ENCODE assay signal across 19 mouse cellular contexts in genomic region chr12:73394571-73394970, GRCm38 (mm10).
DNase-seq lines count a peak whose midpoint lies in the region; ATAC-seq and TF ChIP-seq lines count a peak whose summit lies in the region.
"Had no signal": no experiment of that assay in that cellular context is flagged by ENCODE, and none has a peak within 500 bp of the region (broad histone marks: within the 10 kb centered on the region; RNA-seq: fewer than 3 reads in every experiment).

No protein-coding gene starts in this region.

- H3K9ac ChIP-seq in midbrain, embryonic 11.5 days (ENCODE audit: low read length) = no peak overlapping the region
- H3K9ac ChIP-seq in midbrain, embryonic 16.5 days (ENCODE audit: low read depth, low read length) = no peak overlapping the region
- H3K9ac ChIP-seq in embryonic facial prominence, embryonic 12.5 days = no peak overlapping the region
- H3K9ac ChIP-seq in heart, embryonic 11.5 days (ENCODE audit: low read depth, low read length) = no peak overlapping the region
- H3K9ac ChIP-seq: forebrain, embryonic 15.5 days; heart, embryonic 12.5 days; hindbrain, embryonic 14.5 days; intestine, embryonic 15.5 days had no signal

- no peak for ATAC-seq in midbrain, embryonic 11.5 days (ENCODE audit: low FRiP score)
- ATAC-seq in midbrain, embryonic 16.5 days = no peak
- no peak for ATAC-seq in embryonic facial prominence, embryonic 12.5 days (ENCODE audit: insufficient number of reproducible peaks, insufficient read depth, low FRiP score, low TSS enrichment)
- no peak for ATAC-seq in heart, embryonic 11.5 days (replicated peaks; ENCODE audit: insufficient number of reproducible peaks, low FRiP score, low TSS enrichment)
- ATAC-seq: forebrain, embryonic 15.5 days; intestine, embryonic 15.5 days had no signal

- H3K4me1 ChIP-seq in midbrain, embryonic 11.5 days (ENCODE audit: control insufficient read depth, insufficient read depth, low read length) = no peaks in the 10 kb centered on the region
- H3K4me1 ChIP-seq in midbrain, embryonic 16.5 days (ENCODE audit: control insufficient read depth, insufficient read depth, low read length) = no peaks in the 10 kb centered on the region; the same call in 1 of the 2 replicates
- peaks cover 28% of the 10 kb centered on the region for H3K4me1 ChIP-seq in embryonic facial prominence, embryonic 12.5 days
- no peaks in the 10 kb centered on the region for H3K4me1 ChIP-seq in embryonic fibroblast, embryonic 13.5 days (ENCODE audit: control insufficient read depth, insufficient read depth, low read length)
- peaks cover 1% of the 10 kb centered on the region; the same call in 1 of the 2 replicates for H3K4me1 ChIP-seq in heart, embryonic 11.5 days (ENCODE audit: control insufficient read depth, insufficient read depth, low read length)
- H3K4me1 ChIP-seq: forebrain, embryonic 15.5 days; intestine, embryonic 15.5 days had no signal

- no peak for TF ChIP-seq POLR2A in embryonic fibroblast, embryonic 13.5 days (IDR thresholded peaks at IDR 0.05; ENCODE audit: low read depth, low read length)

- WGBS in midbrain, embryonic 11.5 days = 86% methylated on average over 5 of the region's 5 CpGs
- 87% methylated on average over 5 of the region's 5 CpGs for WGBS in midbrain, embryonic 16.5 days
- WGBS in embryonic facial prominence, embryonic 12.5 days = 85% methylated on average over 5 of the region's 5 CpGs
- 87% methylated on average over 5 of the region's 5 CpGs for WGBS in heart, embryonic 11.5 days (ENCODE audit: insufficient replicate concordance)

- H3K4me3 ChIP-seq in midbrain, embryonic 11.5 days (ENCODE audit: low read depth, low read length) = no peak overlapping the region
- no peak overlapping the region for H3K4me3 ChIP-seq in midbrain, embryonic 16.5 days (ENCODE audit: low read depth, low read length)
- no peak overlapping the region for H3K4me3 ChIP-seq in embryonic facial prominence, embryonic 12.5 days
- H3K4me3 ChIP-seq in embryonic fibroblast, embryonic 13.5 days (ENCODE audit: insufficient read depth, low read length) = no peak overlapping the region
- no peak overlapping the region for H3K4me3 ChIP-seq in heart, embryonic 11.5 days (ENCODE audit: low read depth, low read length)
- H3K4me3 ChIP-seq: forebrain, embryonic 15.5 days; heart, adult 2 months; heart, embryonic 12.5 days; hindbrain, embryonic 10.5 days; intestine, embryonic 15.5 days had no signal

- no peaks in the 10 kb centered on the region for H3K27me3 ChIP-seq in midbrain, embryonic 11.5 days (ENCODE audit: control insufficient read depth, insufficient read depth, low read length)
- no peaks in the 10 kb centered on the region for H3K27me3 ChIP-seq in midbrain, embryonic 16.5 days (ENCODE audit: control insufficient read depth, insufficient read depth, low read depth, low read length)
- H3K27me3 ChIP-seq in embryonic facial prominence, embryonic 12.5 days = no peaks in the 10 kb centered on the region
- H3K27me3 ChIP-seq in heart, embryonic 11.5 days (ENCODE audit: control insufficient read depth, insufficient read depth, low read length) = no peaks in the 10 kb centered on the region
- H3K27me3 ChIP-seq: forebrain, embryonic 15.5 days; heart, embryonic 12.5 days; intestine, embryonic 15.5 days had no signal

- H3K27ac ChIP-seq in midbrain, embryonic 11.5 days (ENCODE audit: low read depth, low read length) = no peak overlapping the region
- no peak overlapping the region for H3K27ac ChIP-seq in midbrain, embryonic 16.5 days (ENCODE audit: low read length)
- H3K27ac ChIP-seq in embryonic facial prominence, embryonic 12.5 days = peak overlapping the region; percentile 81
- peak overlapping the region; percentile 39; the same call in 1 of the 2 replicates for H3K27ac ChIP-seq in embryonic fibroblast, embryonic 13.5 days (ENCODE audit: insufficient read depth, low read length)
- H3K27ac ChIP-seq in heart, embryonic 11.5 days (ENCODE audit: low read depth, low read length) = no peak overlapping the region
- H3K27ac ChIP-seq: forebrain, embryonic 15.5 days; heart, adult 2 months; hindbrain, embryonic 14.5 days; intestine, embryonic 15.5 days had no signal

- no peaks in the 10 kb centered on the region for H3K9me3 ChIP-seq in midbrain, embryonic 11.5 days (ENCODE audit: control insufficient read depth, low read length)
- no peaks in the 10 kb centered on the region for H3K9me3 ChIP-seq in midbrain, embryonic 16.5 days (replicated peaks; ENCODE audit: control insufficient read depth, low read length, poor library complexity, severe bottlenecking)
- H3K9me3 ChIP-seq in embryonic facial prominence, embryonic 12.5 days = no peaks in the 10 kb centered on the region
- no peaks in the 10 kb centered on the region for H3K9me3 ChIP-seq in heart, embryonic 11.5 days (replicated peaks; ENCODE audit: control insufficient read depth, low read length)
- H3K9me3 ChIP-seq: forebrain, embryonic 15.5 days; G1E; heart, embryonic 12.5 days; hindbrain, embryonic 10.5 days; intestine, embryonic 15.5 days had no signal

- DNase-seq in midbrain, embryonic 11.5 days (ENCODE audit: low spot score, missing footprints) = peak; percentile 64
- no peak for DNase-seq in cerebellum, adult 9-11 months
- no peak for DNase-seq in layer of hippocampus, postnatal 25 days (ENCODE audit: extremely low spot score in 1 of 2, low spot score in 1 of 2)
- DNase-seq: adrenal gland, adult 8-10 months; cerebellum, adult 11 months; cerebellum, adult 8-10 months; cerebellum, postnatal 36 days; gastrocnemius, postnatal 10 days; heart, adult 2 months had no signal

- TF ChIP-seq CTCF in embryonic fibroblast, embryonic 13.5 days (IDR thresholded peaks at IDR 0.05; ENCODE audit: borderline replicate concordance, insufficient read depth, low read length) = no peak

- no peaks in the 10 kb centered on the region for H3K36me3 ChIP-seq in midbrain, embryonic 11.5 days (ENCODE audit: control insufficient read depth, insufficient read depth, low read length)
- H3K36me3 ChIP-seq in midbrain, embryonic 16.5 days (ENCODE audit: control insufficient read depth, insufficient read depth, low read length) = no peaks in the 10 kb centered on the region
- no peaks in the 10 kb centered on the region for H3K36me3 ChIP-seq in embryonic facial prominence, embryonic 12.5 days
- H3K36me3 ChIP-seq in heart, embryonic 11.5 days (ENCODE audit: control insufficient read depth, insufficient read depth, low read length) = no peaks in the 10 kb centered on the region
- H3K36me3 ChIP-seq: forebrain, embryonic 15.5 days; G1E; heart, embryonic 12.5 days; hindbrain, embryonic 10.5 days; intestine, embryonic 15.5 days had no signal

- H3K4me2 ChIP-seq in midbrain, embryonic 11.5 days = no peak overlapping the region
- H3K4me2 ChIP-seq in midbrain, embryonic 16.5 days (ENCODE audit: low read length) = no peak overlapping the region
- no peak overlapping the region for H3K4me2 ChIP-seq in embryonic facial prominence, embryonic 12.5 days (replicated peaks)
- no peak overlapping the region for H3K4me2 ChIP-seq in heart, embryonic 11.5 days
- H3K4me2 ChIP-seq: forebrain, embryonic 15.5 days; heart, embryonic 12.5 days; hindbrain, embryonic 14.5 days; intestine, embryonic 15.5 days had no signal

Comparison
In these comparisons a context has a peak if more than half of its experiments do, and no peak if none do; other contexts are left out.
1. H3K27ac ChIP-seq: peak in embryonic facial prominence, embryonic 12.5 days (single experiment) and embryonic fibroblast, embryonic 13.5 days (single experiment); none in midbrain, embryonic 11.5 days (single experiment), midbrain, embryonic 16.5 days (single experiment) and heart, embryonic 11.5 days (single experiment).